27 mouse cellular contexts compared by ENCODE assay signal in the genomic region with DNA sequence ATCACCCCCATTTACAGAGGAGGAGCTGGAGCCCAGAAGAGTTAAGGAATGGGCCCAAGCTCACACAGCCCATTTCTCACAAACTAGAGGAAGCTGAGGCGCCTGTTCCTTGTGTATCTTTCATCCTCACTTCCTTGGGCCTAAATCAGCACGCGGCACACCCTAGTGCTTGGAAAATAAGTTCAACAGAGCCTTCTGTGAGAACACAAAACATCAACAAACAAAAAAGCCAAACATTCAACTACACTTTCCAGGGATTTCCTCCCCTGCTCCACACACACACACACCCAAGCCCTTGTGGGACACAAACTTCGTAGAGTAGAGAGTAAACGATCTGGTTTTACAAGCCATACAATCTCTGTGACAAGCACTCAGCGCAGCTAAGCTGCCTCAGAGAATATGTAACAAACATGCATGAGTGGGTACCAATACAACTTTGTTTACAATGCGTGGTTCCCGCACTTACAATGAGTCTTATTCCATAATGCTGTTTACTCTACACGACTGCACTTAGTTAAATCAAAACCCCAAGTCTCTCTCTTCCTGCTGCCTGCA. TPM values are rescaled to one million over a fixed set of nuclear protein-coding genes. Genes with fewer than 3 reads are reported as not detected.
DNase-seq lines count a peak whose midpoint lies in the region; ATAC-seq and TF ChIP-seq lines count a peak whose summit lies in the region.
"Had no signal": no experiment of that assay in that cellular context is flagged by ENCODE, and none has a peak within 500 bp of the region (broad histone marks: within the 10 kb centered on the region; RNA-seq: fewer than 3 reads in every experiment).

No protein-coding gene starts in this region.

- WGBS in embryonic facial prominence, embryonic 12.5 days: 73% methylated on average over 9 of the region's 9 CpGs
- WGBS in embryonic facial prominence, embryonic 10.5 days: 76% methylated on average over 9 of the region's 9 CpGs
- 89% methylated on average over 9 of the region's 9 CpGs for WGBS in liver, adult 2 months
- 73% methylated on average over 9 of the region's 9 CpGs for WGBS in liver, embryonic 12.5 days (ENCODE audit: insufficient replicate concordance)
- 63% methylated on average over 9 of the region's 9 CpGs for WGBS in embryonic facial prominence, embryonic 13.5 days
- WGBS in stomach, embryonic 16.5 days: 52% methylated on average over 9 of the region's 9 CpGs

- 0 out of 2 replicates have a peak overlapping the region, but pooled peaks have one; percentile 7 for H3K27ac ChIP-seq in embryonic facial prominence, embryonic 12.5 days
- no peak overlapping the region for H3K27ac ChIP-seq in embryonic facial prominence, embryonic 10.5 days (replicated peaks)
- H3K27ac ChIP-seq in liver, adult 2 months (replicated peaks; ENCODE audit: insufficient read depth, low read depth, low read length): peak overlapping the region; percentile 30; the same call in 1 of the 2 replicates
- H3K27ac ChIP-seq in liver, embryonic 12.5 days: no peak overlapping the region
- peak overlapping the region; percentile 44; the same call in 1 of the 2 replicates for H3K27ac ChIP-seq in embryonic facial prominence, embryonic 13.5 days
- H3K27ac ChIP-seq in stomach, embryonic 16.5 days (ENCODE audit: low read length): peak overlapping the region; percentile 55
- H3K27ac ChIP-seq: heart, embryonic 10.5 days; heart, embryonic 15.5 days; hindbrain, embryonic 12.5 days; hindbrain, postnatal 0 days; liver, embryonic 14.5 days; lung, embryonic 15.5 days; midbrain, embryonic 15.5 days had no signal

- H3K36me3 ChIP-seq in embryonic facial prominence, embryonic 12.5 days: no peaks in the 10 kb centered on the region
- no peaks in the 10 kb centered on the region for H3K36me3 ChIP-seq in embryonic facial prominence, embryonic 10.5 days (replicated peaks)
- no peaks in the 10 kb centered on the region for H3K36me3 ChIP-seq in liver, adult 2 months (ENCODE audit: control insufficient read depth, insufficient read depth, low read length)
- no peaks in the 10 kb centered on the region for H3K36me3 ChIP-seq in liver, embryonic 12.5 days
- H3K36me3 ChIP-seq in embryonic facial prominence, embryonic 13.5 days: no peaks in the 10 kb centered on the region
- no peaks in the 10 kb centered on the region for H3K36me3 ChIP-seq in stomach, embryonic 16.5 days (ENCODE audit: control insufficient read depth, insufficient read depth, low read length)
- H3K36me3 ChIP-seq: heart, embryonic 10.5 days; heart, embryonic 15.5 days; hindbrain, embryonic 12.5 days; lung, embryonic 15.5 days; midbrain, embryonic 15.5 days had no signal

- H3K4me3 ChIP-seq in embryonic facial prominence, embryonic 12.5 days: no peak overlapping the region
- H3K4me3 ChIP-seq in embryonic facial prominence, embryonic 10.5 days: no peak overlapping the region
- no peak overlapping the region for H3K4me3 ChIP-seq in liver, adult 2 months (ENCODE audit: insufficient read depth, low read depth, low read length)
- no peak overlapping the region for H3K4me3 ChIP-seq in liver, embryonic 12.5 days
- H3K4me3 ChIP-seq in embryonic facial prominence, embryonic 13.5 days: no peak overlapping the region
- H3K4me3 ChIP-seq in stomach, embryonic 16.5 days (replicated peaks; ENCODE audit: low read length): no peak overlapping the region
- H3K4me3 ChIP-seq: heart, embryonic 10.5 days; heart, embryonic 15.5 days; hindbrain, embryonic 12.5 days; lung, embryonic 15.5 days; midbrain, embryonic 15.5 days had no signal

- no peak for TF ChIP-seq POLR2A in liver, adult 2 months (IDR thresholded peaks at IDR 0.05; ENCODE audit: extremely low read depth, insufficient read depth, low read length)

- ATAC-seq in embryonic facial prominence, embryonic 12.5 days (ENCODE audit: insufficient number of reproducible peaks, insufficient read depth, low FRiP score, low TSS enrichment): no peak
- ATAC-seq in liver, embryonic 12.5 days: no peak
- ATAC-seq in embryonic facial prominence, embryonic 13.5 days (ENCODE audit: insufficient number of reproducible peaks, insufficient read depth, low FRiP score, low TSS enrichment, low read depth): no peak
- peak; percentile 61; the same call in 1 of the 2 replicates for ATAC-seq in stomach, embryonic 16.5 days (ENCODE audit: insufficient read depth, low FRiP score)
- ATAC-seq: activated CD4-positive, CD25-positive, alpha-beta regulatory T cell, adult 4 months; forebrain, embryonic 14.5 days; hindbrain, postnatal 0 days; intestine, embryonic 16.5 days; midbrain, embryonic 15.5 days had no signal

- H3K4me2 ChIP-seq in embryonic facial prominence, embryonic 12.5 days (replicated peaks): no peak overlapping the region
- H3K4me2 ChIP-seq in liver, embryonic 12.5 days: no peak overlapping the region
- H3K4me2 ChIP-seq in embryonic facial prominence, embryonic 13.5 days: no peak overlapping the region
- H3K4me2 ChIP-seq in stomach, embryonic 16.5 days (ENCODE audit: low read depth, low read length): no peak overlapping the region
- H3K4me2 ChIP-seq: heart, embryonic 15.5 days; hindbrain, embryonic 12.5 days; lung, embryonic 15.5 days; midbrain, embryonic 15.5 days had no signal

- DNase-seq in embryonic facial prominence, embryonic 10.5 days (ENCODE audit: low spot score): no peak
- DNase-seq in liver, adult 2 months (ENCODE audit: extremely low read depth, low read depth, low spot score): no peak
- no peak for DNase-seq in heart, postnatal 4 days
- DNase-seq: adrenal gland, adult 2 months; cerebellum, adult 2 months; cerebellum, postnatal 14 days; gastrocnemius, postnatal 25 days; heart, adult 11 months; layer of hippocampus, postnatal 36 days; left cerebral cortex, postnatal 4 days; right cerebral cortex, postnatal 25 days; spleen, adult 18-20 months had no signal

- no peaks in the 10 kb centered on the region for H3K9me3 ChIP-seq in embryonic facial prominence, embryonic 12.5 days
- no peaks in the 10 kb centered on the region for H3K9me3 ChIP-seq in embryonic facial prominence, embryonic 10.5 days
- H3K9me3 ChIP-seq in liver, embryonic 12.5 days (replicated peaks): no peaks in the 10 kb centered on the region
- H3K9me3 ChIP-seq in embryonic facial prominence, embryonic 13.5 days: no peaks in the 10 kb centered on the region
- H3K9me3 ChIP-seq in stomach, embryonic 16.5 days (replicated peaks; ENCODE audit: control insufficient read depth, low read length): no peaks in the 10 kb centered on the region
- H3K9me3 ChIP-seq: heart, embryonic 10.5 days; heart, embryonic 15.5 days; hindbrain, embryonic 12.5 days; lung, embryonic 15.5 days; midbrain, embryonic 15.5 days had no signal

- no peak for TF ChIP-seq CTCF in liver, adult 2 months (IDR thresholded peaks at IDR 0.05; ENCODE audit: low read depth, low read length)

- H3K27me3 ChIP-seq in embryonic facial prominence, embryonic 12.5 days: peaks cover 6% of the 10 kb centered on the region; the same call in 1 of the 2 replicates
- H3K27me3 ChIP-seq in embryonic facial prominence, embryonic 10.5 days (replicated peaks; ENCODE audit: low read depth, poor library complexity, severe bottlenecking): peaks cover 29% of the 10 kb centered on the region
- H3K27me3 ChIP-seq in liver, adult 2 months (ENCODE audit: control insufficient read depth, insufficient read depth, low read length): no peaks in the 10 kb centered on the region
- peaks cover 19% of the 10 kb centered on the region for H3K27me3 ChIP-seq in liver, embryonic 12.5 days (replicated peaks)
- peaks cover 16% of the 10 kb centered on the region for H3K27me3 ChIP-seq in embryonic facial prominence, embryonic 13.5 days
- no peaks in the 10 kb centered on the region for H3K27me3 ChIP-seq in stomach, embryonic 16.5 days (ENCODE audit: control insufficient read depth, insufficient read depth, low read length)
- H3K27me3 ChIP-seq: CH12.LX; heart, embryonic 15.5 days; lung, embryonic 15.5 days; midbrain, embryonic 15.5 days had no signal

- H3K9ac ChIP-seq in embryonic facial prominence, embryonic 12.5 days: no peak overlapping the region
- H3K9ac ChIP-seq in liver, adult 2 months (ENCODE audit: low read depth, low read length): no peak overlapping the region
- no peak overlapping the region for H3K9ac ChIP-seq in liver, embryonic 12.5 days
- no peak overlapping the region for H3K9ac ChIP-seq in embryonic facial prominence, embryonic 13.5 days
- H3K9ac ChIP-seq in stomach, embryonic 16.5 days (ENCODE audit: low read length): no peak overlapping the region
- H3K9ac ChIP-seq: heart, embryonic 15.5 days; hindbrain, embryonic 12.5 days; liver, embryonic 14.5 days; lung, embryonic 15.5 days; midbrain, embryonic 15.5 days had no signal

- no peaks in the 10 kb centered on the region for H3K4me1 ChIP-seq in embryonic facial prominence, embryonic 12.5 days
- peaks cover 30% of the 10 kb centered on the region for H3K4me1 ChIP-seq in embryonic facial prominence, embryonic 10.5 days
- peaks cover 10% of the 10 kb centered on the region for H3K4me1 ChIP-seq in liver, adult 2 months (ENCODE audit: control insufficient read depth, insufficient read depth, low read length)
- H3K4me1 ChIP-seq in liver, embryonic 12.5 days: peaks cover 33% of the 10 kb centered on the region
- peaks cover 11% of the 10 kb centered on the region for H3K4me1 ChIP-seq in embryonic facial prominence, embryonic 13.5 days
- H3K4me1 ChIP-seq in stomach, embryonic 16.5 days (ENCODE audit: control insufficient read depth, insufficient read depth, low read length): peaks cover 5% of the 10 kb centered on the region; the same call in 1 of the 2 replicates

- no peaks in the 10 kb centered on the region for H3K79me2 ChIP-seq in liver, adult 2 months (ENCODE audit: control insufficient read depth, insufficient read depth, low read length)

RNA-seq across cellular contexts. Expression of gene B4galt5, which starts 5.7 kb away (rescaled TPM):
- polyA plus RNA-seq in embryonic facial prominence, embryonic 12.5 days (2016; fragmentation: Nextera tagmentation; extraction: Ambion mirVana): 14.5 and 19.7 TPM in 2 replicates
- 7.3 and 8.7 TPM in 2 replicates for polyA plus RNA-seq in embryonic facial prominence, embryonic 10.5 days (2016; fragmentation: Nextera tagmentation; extraction: Ambion mirVana)
- total RNA-seq in liver, adult 2 months (2014; rRNA removed): 8.1 and 17.7 TPM in 2 replicates
- polyA plus RNA-seq in liver, adult 2 months (2012; rRNA removed): 14.9 and 15.7 TPM in 2 replicates
- polyA plus RNA-seq in liver, embryonic 12.5 days (2016; fragmentation: Nextera tagmentation; extraction: Ambion mirVana): 8.1 and 9.9 TPM in 2 replicates
- polyA plus RNA-seq in embryonic facial prominence, embryonic 13.5 days (2015; fragmentation: Nextera tagmentation; extraction: Ambion mirVana): 7.6 and 8.9 TPM in 2 replicates
- 7.0 and 7.5 TPM in 2 replicates for polyA plus RNA-seq in stomach, embryonic 16.5 days (2015; fragmentation: Nextera tagmentation; extraction: Ambion mirVana)
- 10 to 100 TPM; 30.3 to 33.9 TPM for total RNA-seq in heart, postnatal 4 days (2021)

Comparison
In these comparisons a context has a peak if more than half of its experiments do, and no peak if none do; other contexts are left out.
1. H3K27ac ChIP-seq: peak in embryonic facial prominence, embryonic 12.5 days (single experiment), liver, adult 2 months (single experiment), embryonic facial prominence, embryonic 13.5 days (single experiment) and stomach, embryonic 16.5 days (single experiment); none in embryonic facial prominence, embryonic 10.5 days (single experiment) and liver, embryonic 12.5 days (single experiment).